Mouse (Mus musculus): Measurements from ENCODE around the gene Atp6v0a1. TPM values are rescaled to one million over a fixed set of nuclear protein-coding genes. Genes with fewer than 3 reads are reported as not detected.

Atp6v0a1 gene
- polyA plus RNA-seq, 1 experiment from 2014 or later: 62.1 TPM

GRCm38 (mm10) chr11:101047502-101047901 lies 38.2 kb downstream of the Atp6v0a1 start:
- no peaks in the 10 kb centered on the region for H3K27me3 ChIP-seq (replicated peaks; ENCODE audit: control insufficient read depth, insufficient read depth, low read length)
- peaks cover 71% of the 10 kb centered on the region for H3K36me3 ChIP-seq (ENCODE audit: control insufficient read depth, insufficient read depth)
- H3K4me2 ChIP-seq (replicated peaks; ENCODE audit: low read depth): no peak overlapping the region
- no peaks in the 10 kb centered on the region for H3K4me1 ChIP-seq (replicated peaks; ENCODE audit: control insufficient read depth, insufficient read depth, low read length)
- no peak overlapping the region for H3K9ac ChIP-seq (ENCODE audit: low read depth, low read length)
- 83% methylated on average over 3 of the region's 3 CpGs for WGBS
- ATAC-seq: no peak
- no peaks in the 10 kb centered on the region for H3K9me3 ChIP-seq (ENCODE audit: control insufficient read depth)
- no peak overlapping the region for H3K4me3 ChIP-seq (ENCODE audit: low read depth, low read length)
- no peak for TF ChIP-seq CTCF (IDR thresholded peaks at IDR 0.05; ENCODE audit: low read depth)
- no peak overlapping the region for H3K27ac ChIP-seq (ENCODE audit: low read depth, low read length)

- Histone ChIP-seq H3K4me1 (replicated peaks; ENCODE audit: control insufficient read depth, insufficient read depth, low read length) (no peaks in the 10 kb centered on the region; the same call in 1 of the 2 replicates), H3K9ac (ENCODE audit: low read depth, low read length) (no peak overlapping the region), H3K4me2 (replicated peaks; ENCODE audit: low read depth) (no peak overlapping the region), H3K4me3 (ENCODE audit: low read depth, low read length) (no peak overlapping the region), H3K27ac (ENCODE audit: low read depth, low read length) (peak overlapping the region; percentile 22; the same call in 1 of the 2 replicates), H3K27me3 (replicated peaks; ENCODE audit: control insufficient read depth, insufficient read depth, low read length) (no peaks in the 10 kb centered on the region), H3K9me3 (ENCODE audit: control insufficient read depth) (no peaks in the 10 kb centered on the region), H3K36me3 (ENCODE audit: control insufficient read depth, insufficient read depth) (peaks cover 46% of the 10 kb centered on the region)
- TF ChIP-seq CTCF (IDR thresholded peaks at IDR 0.05; ENCODE audit: low read depth): no peak
- WGBS: 81% methylated on average over 9 of the region's 9 CpGs
- ATAC-seq: no peak
These were observed 41.1 kb downstream of the Atp6v0a1 start for GRCm38 (mm10) chr11:101050359-101050758.

GRCm38 (mm10) chr11:101051051-101051493 lies 41.8 kb downstream of the Atp6v0a1 start:
- ATAC-seq: no peak
- no peaks in the 10 kb centered on the region; the same call in 1 of the 2 replicates for H3K4me1 ChIP-seq (replicated peaks; ENCODE audit: control insufficient read depth, insufficient read depth, low read length)
- H3K4me2 ChIP-seq (replicated peaks; ENCODE audit: low read depth): no peak overlapping the region
- H3K4me3 ChIP-seq (ENCODE audit: low read depth, low read length): no peak overlapping the region
- WGBS: 92% methylated on average over 6 of the region's 6 CpGs
- no peaks in the 10 kb centered on the region for H3K9me3 ChIP-seq (ENCODE audit: control insufficient read depth)
- TF ChIP-seq CTCF (IDR thresholded peaks at IDR 0.05; ENCODE audit: low read depth): no peak
- H3K27ac ChIP-seq (ENCODE audit: low read depth, low read length): no peak overlapping the region
- H3K36me3 ChIP-seq (ENCODE audit: control insufficient read depth, insufficient read depth): peaks cover 42% of the 10 kb centered on the region
- H3K9ac ChIP-seq (ENCODE audit: low read depth, low read length): no peak overlapping the region
- H3K27me3 ChIP-seq (replicated peaks; ENCODE audit: control insufficient read depth, insufficient read depth, low read length): no peaks in the 10 kb centered on the region

- no peak for ATAC-seq
- Histone ChIP-seq H3K27ac (ENCODE audit: low read depth, low read length) (no peak overlapping the region), H3K4me2 (replicated peaks; ENCODE audit: low read depth) (no peak overlapping the region), H3K9ac (ENCODE audit: low read depth, low read length) (no peak overlapping the region), H3K36me3 (ENCODE audit: control insufficient read depth, insufficient read depth) (peaks cover 38% of the 10 kb centered on the region), H3K4me1 (replicated peaks; ENCODE audit: control insufficient read depth, insufficient read depth, low read length) (peaks cover 2% of the 10 kb centered on the region), H3K27me3 (replicated peaks; ENCODE audit: control insufficient read depth, insufficient read depth, low read length) (no peaks in the 10 kb centered on the region), H3K9me3 (ENCODE audit: control insufficient read depth) (no peaks in the 10 kb centered on the region), H3K4me3 (ENCODE audit: low read depth, low read length) (no peak overlapping the region)
- 88% methylated on average over 8 of the region's 8 CpGs for WGBS
- no peak for TF ChIP-seq CTCF (IDR thresholded peaks at IDR 0.05; ENCODE audit: low read depth)
These were observed 42.4 kb downstream of the Atp6v0a1 start for GRCm38 (mm10) chr11:101051617-101052016.

- WGBS: 34% methylated on average over 10 of the region's 10 CpGs
- H3K9ac ChIP-seq (ENCODE audit: low read depth, low read length): no peak overlapping the region; the same call in 1 of the 2 replicates
These were observed 43.7 kb downstream of the Atp6v0a1 start for GRCm38 (mm10) chr11:101052751-101053473.

DNA sequence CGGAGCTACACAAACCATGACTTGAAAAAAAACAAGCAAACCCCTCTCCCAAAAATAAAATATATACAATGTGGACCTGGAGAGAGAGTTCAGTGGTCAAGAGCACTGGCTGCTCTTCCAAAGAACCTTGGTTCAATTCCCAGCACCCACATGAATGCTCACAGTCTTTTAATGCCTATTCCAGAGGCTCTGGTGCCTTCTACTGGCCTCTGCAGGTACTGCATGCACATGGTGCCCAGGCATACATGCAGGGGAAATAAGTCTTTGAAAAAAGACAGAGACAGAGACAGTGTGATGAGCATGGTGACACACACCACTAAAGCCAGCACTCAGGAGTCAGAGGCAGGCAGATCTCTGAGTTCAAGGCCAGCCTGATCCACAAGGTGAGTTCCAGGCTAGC lies 44.7 kb downstream of the Atp6v0a1 start:
- Histone ChIP-seq H3K9ac (ENCODE audit: low read depth, low read length) (no peak overlapping the region), H3K4me2 (replicated peaks; ENCODE audit: low read depth) (no peak overlapping the region), H3K4me1 (replicated peaks; ENCODE audit: control insufficient read depth, insufficient read depth, low read length) (peaks cover 15% of the 10 kb centered on the region), H3K27me3 (replicated peaks; ENCODE audit: control insufficient read depth, insufficient read depth, low read length) (no peaks in the 10 kb centered on the region), H3K9me3 (ENCODE audit: control insufficient read depth) (no peaks in the 10 kb centered on the region), H3K27ac (ENCODE audit: low read depth, low read length) (no peak overlapping the region; the same call in 1 of the 2 replicates), H3K4me3 (ENCODE audit: low read depth, low read length) (no peak overlapping the region), H3K36me3 (ENCODE audit: control insufficient read depth, insufficient read depth) (peaks cover 24% of the 10 kb centered on the region; the same call in 1 of the 2 replicates)
- TF ChIP-seq CTCF (IDR thresholded peaks at IDR 0.05; ENCODE audit: low read depth): peak; percentile 61
- ATAC-seq: no peak
- WGBS: 93% methylated on average over 1 of the region's 1 CpGs

More at GRCm38 (mm10) chr11:101052751-101053473, 43.7 kb downstream of the Atp6v0a1 start:
- H3K4me2 ChIP-seq (replicated peaks; ENCODE audit: low read depth): no peak overlapping the region
- no peak for TF ChIP-seq CTCF (IDR thresholded peaks at IDR 0.05; ENCODE audit: low read depth)
- H3K36me3 ChIP-seq (ENCODE audit: control insufficient read depth, insufficient read depth): peaks cover 28% of the 10 kb centered on the region
- H3K27ac ChIP-seq (ENCODE audit: low read depth, low read length): peak overlapping the region; percentile 78
- H3K4me3 ChIP-seq (ENCODE audit: low read depth, low read length): no peak overlapping the region
- H3K4me1 ChIP-seq (replicated peaks; ENCODE audit: control insufficient read depth, insufficient read depth, low read length): peaks cover 12% of the 10 kb centered on the region
- H3K27me3 ChIP-seq (replicated peaks; ENCODE audit: control insufficient read depth, insufficient read depth, low read length): no peaks in the 10 kb centered on the region
- no peaks in the 10 kb centered on the region for H3K9me3 ChIP-seq (ENCODE audit: control insufficient read depth)
- ATAC-seq: peak; percentile 84

Measured in intestine, postnatal 0 days (tissue).